Mouse (Mus musculus) urinary bladder, adult 2 months (tissue): ENCODE measurements at regions not wholly inside any gene's neighbourhood (a gene's known extent, or its start where the extent isn't known, plus 50 kb on each side); places are given as distances from the start of the nearest gene placed in this dataset.

Experiments used
- DNase-seq: peaks from one replicate; pipeline ENCODE4 v3.0.0; 2022; ENCODE audit warnings: low spot score

DNA sequence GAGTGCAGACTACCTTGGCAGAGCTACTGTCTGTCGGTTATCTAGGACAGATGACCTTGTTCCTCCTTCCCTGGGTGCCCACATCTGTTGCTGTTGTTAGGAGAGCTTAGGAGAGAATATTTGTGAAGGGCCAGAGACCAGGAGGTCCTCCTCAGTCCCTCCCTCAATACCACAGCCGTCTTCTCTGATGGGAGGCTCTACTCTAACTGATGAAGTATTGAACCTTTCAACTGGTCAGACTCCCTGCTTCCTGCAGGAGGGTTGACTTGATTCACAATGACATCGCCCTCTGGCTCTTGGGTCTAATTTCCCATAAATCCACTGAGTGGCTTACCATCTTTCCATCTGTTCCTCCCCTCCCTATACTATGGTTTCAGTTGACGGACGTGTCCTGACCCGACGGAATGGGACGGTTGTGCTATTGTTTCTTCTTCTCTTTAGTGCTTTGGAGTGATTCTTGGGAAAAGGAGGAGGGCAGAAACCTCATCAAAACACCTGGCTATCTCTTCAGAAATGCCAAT, 253.3 kb downstream of the Cd83 start:
- no peak for DNase-seq

DNA sequence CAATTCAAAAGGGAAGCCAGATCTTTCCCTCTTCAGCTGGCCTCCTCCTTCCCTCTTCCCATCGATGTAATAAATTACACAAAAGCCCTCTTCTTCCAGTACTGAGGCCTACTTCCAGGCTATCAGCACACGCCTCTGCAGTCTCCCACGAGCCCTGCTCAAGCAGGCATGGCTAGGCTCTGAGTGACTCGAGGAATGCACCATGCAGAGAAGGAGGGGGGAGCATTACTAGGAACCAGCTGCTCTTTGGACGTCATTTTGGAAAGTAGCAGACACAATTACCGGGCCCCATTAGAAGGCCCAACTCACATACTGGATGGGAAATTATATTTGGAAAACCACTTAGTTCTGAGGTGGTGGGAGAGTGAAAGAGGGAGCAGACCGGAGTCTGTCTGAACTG, 253.7 kb downstream of the Cd83 start:
- DNase-seq = no peak

DNA sequence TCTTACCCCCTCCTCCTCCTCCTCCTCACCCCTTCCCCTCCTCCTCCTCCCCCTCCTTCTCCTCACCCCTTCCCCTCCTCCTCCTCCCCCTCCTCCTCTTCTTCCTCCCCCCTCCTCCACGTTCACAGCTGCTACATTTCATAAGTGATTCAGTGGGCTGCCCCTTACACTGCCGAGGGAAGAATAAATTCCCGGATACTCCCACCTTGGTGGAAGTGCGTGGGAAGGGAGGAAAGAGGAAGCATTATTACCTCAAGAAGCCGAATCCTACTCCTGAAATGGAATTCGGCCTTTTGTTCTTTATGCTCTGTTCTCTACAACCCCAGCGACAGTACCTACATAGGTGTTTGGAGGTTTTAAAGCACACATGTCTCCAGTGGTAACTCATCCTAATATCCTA, 256.1 kb downstream of the Cd83 start:
- DNase-seq = no peak

DNA sequence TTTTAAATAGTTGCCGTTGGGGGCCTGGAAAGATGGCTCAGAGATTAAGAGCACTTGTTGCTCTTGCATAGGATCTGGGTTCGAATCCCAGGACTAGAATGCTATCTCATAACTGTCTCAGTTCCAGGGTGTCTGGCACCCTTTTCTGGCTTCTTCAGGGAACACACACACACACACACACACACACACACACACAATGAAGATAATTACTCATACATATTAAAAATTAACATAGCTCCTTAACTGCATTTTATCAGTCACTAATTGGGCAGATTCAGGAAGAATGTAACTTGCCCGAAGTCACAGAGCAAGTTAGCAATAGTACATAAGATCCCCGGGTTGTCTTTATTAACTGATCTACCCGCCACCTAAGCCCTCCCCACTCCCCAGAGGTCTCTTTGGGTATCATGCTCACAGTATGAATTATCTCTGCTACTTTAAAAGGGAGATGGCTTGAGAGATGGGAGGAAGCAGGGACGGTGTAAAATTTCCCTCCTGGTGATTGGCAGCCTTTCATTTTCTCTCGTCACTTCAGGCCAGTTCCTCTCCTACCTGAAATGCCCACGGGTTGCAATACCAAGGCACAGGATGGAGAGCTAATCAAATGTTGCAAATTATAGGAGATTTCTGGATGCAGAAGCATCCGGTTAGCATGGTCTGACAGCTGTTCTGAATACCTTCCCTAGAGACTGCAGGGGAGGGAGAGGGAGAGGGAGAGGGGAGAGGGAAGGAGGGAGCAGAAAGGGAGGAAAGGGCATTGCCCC, 258.3 kb downstream of the Cd83 start:
- no peak for DNase-seq

DNA sequence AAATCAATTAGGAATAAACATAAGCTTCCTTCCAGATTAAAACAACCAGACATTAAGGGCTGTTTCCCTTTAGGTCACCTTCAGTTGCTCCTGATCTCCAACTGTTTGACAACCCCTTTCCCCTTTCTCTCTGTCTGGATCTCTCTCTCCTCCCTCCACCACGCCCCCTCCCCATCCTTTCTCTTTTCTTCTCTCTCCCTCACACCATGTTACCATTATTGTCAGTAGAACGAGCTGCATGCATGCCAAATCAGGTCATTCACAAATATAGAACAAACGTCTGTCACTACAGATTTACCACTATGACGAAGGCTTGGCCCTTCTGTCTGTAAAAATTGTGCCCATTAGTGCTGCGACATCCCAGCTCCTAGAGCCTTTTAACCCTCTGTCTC, 258.9 kb downstream of the Cd83 start:
- no peak for DNase-seq

DNA sequence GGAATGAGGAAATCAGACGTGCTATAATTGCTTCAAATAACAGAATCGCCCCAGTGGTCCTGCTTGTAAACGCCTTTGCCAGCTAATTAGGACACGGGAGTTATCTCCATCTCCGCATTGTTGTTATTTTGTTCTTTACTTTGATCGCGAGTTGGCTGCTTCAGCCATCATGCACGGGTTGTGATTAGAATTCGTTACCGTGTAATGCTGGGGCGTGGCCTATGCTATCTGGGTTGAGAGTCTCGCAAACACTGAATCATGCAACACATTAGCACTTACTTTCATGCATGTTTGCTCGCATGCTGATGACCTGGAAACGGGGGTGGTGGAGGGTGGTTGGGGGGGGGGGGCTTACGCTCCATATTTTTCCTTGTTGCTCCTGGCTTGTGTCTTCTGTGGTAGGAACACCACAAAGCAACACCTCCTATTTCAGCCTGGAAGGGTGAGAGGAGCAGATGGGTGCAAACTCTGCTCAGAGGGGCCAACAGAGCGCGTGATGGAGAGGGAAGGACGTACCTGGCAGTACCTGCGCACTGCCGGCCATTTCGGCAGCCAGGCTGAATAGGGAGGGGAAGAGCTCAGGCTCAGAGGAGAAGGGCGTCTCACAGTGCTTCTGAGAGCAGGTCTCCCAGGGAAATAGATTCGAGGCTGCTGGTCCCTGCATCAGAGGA, 260.1 kb downstream of the Cd83 start:
- no peak for DNase-seq

DNA sequence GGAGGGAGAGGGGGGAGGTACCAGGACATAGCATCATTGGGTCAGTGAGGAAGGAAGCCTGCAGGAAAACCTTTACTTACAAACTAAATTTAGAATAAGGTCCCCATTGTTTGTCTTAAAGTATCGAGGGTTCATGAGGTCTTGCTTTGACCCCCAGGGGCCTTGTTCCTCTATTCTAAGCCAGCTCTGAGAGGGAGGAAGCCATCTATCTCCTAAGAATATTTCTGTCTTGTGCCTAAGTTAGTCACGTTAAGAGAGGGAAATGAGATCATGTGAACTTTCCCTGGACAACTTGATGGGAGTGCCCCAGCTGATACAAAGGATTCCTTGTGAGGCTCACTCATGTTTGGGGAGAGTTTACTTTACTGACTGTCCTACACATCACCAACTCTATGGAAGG, 261.9 kb downstream of the Cd83 start:
- DNase-seq = no peak

DNA sequence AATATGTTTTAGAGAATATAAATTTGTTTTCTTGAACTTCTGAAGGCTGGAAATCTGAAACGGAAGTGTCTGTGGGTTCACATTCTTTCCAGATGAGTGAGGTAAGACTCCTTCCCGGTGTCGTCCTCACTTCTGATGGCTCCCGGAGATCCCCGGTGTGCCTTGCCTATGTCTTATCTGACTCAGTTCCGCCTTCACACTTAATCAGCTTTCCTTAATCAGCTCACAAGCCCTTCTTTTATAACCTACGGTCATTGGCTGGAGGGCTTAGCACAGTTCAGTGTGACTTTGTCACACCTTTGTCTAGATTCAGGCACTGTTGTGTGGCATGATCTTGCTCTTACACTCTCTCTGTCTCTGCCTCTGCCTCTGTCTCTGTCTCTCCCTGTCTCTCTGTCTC, 269.6 kb downstream of the Cd83 start:
- no peak for DNase-seq

DNA sequence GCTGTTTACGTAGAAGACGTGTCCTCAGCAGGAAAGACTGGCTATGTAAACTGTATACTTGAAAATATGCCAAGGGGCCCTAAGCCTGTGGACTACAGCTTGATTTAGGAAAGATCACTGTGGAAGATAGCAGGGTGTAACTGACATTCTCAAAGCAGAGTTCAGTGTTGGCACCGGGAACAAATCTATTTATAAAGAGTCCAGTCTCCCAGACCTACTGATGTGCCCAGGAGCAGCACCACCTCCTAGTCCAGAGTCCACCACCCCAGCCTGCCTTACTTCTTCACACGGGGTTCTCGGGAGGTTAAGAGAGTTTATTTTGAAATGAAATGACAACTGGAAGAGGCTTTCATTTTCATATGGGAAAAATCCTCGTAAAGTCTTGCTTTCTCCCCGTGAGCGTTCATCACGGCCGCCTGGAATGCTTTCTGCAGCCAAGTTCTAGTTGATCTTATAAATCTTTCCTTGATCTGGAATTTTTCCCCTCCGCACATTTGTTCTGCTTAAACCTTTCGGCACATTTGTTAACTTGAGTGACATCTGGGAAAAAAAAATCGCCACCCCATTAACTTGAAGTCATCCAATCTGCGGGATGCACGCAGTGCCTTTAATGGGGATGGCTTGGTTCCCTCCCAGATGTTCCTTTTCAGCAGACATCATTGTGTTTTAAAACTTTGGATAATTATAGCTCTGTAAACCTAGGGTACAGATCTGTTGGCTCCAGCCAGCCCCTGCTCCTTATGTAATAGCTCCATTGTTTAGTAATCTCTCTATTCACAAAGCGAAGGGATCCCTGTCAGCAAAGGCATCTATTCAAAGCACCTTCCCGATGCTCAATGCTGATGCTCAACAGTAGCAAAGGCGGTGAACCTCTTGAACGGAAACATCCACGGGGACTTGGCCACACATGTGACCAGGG, 271.3 kb downstream of the Cd83 start:
- DNase-seq = no peak

DNA sequence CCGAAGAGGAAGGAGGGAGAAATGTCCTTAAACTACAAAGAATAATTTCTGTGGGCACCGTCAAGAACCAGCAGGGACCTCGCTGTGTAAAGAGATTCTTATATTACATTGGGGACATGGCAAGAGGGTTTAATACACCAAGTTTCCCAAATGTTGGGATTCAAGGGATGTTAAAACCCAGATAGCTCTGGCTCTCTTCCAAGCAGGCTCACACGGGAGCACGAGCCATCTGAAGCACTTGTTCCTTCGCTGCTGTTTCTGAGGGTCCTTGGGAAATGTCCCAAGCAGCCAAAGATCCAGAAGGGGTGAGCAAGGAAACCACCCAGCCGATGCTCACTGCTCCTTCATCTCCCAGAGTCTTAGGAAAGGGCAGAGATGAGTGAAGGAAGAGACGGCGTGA, 272.1 kb downstream of the Cd83 start:
- DNase-seq = no peak

DNA sequence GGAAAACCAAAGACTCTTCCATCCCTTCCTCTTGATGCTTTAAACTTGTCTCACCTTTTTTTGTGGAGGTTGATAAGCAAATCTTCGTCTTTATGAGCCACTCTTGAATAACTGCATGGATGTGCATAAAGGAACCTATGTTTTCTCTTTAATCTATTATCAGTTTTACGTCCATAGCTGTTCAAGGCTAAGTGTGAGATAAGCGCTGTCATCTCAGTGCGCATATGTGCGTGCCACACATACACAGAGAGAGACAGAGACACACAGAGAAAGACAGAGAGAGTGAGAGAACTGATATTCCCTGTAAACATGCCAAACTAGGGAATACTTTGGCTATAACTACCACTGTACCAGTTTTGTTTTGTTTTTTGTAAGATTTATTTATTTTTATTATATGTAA, 273.0 kb downstream of the Cd83 start:
- no peak for DNase-seq

DNA sequence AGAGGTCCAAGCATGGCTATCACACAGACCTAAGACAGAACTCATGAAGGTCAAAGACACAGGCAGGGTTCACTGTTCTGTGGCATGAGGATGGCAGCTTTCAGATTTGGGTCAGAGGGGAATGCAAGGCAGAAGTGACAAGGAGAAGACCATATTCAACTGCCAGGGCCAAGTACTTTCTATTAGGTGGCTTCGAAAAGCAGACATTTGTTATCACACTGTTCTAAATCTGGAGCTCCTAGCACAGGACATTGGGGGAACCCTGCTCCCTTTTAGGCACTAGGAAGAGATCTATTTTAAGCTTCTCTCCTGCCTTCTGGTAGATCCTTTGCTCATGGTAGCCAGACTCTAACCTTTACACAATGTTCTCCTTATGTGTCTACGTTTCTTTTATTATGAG, 273.7 kb downstream of the Cd83 start:
- DNase-seq = no peak

DNA sequence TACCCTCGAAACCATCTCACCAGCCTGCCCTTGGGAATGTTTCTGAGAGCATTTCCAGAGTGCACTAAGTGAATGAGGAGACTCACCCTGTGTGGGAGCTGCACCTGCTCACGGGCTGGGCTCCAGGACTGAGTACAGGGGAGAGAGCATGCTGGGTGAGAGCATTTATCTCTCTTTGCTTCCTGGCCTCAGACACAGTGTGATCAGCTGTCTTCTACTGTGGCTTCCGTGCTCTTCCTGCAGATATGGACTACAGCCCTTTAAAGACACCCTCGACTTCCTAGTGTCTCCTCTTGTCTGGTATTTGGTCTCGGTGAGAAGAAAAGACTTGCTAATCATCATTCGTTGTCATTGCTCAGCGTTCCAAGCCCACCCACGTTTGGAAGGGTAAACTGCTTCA, 274.9 kb downstream of the Cd83 start:
- DNase-seq = no peak

DNA sequence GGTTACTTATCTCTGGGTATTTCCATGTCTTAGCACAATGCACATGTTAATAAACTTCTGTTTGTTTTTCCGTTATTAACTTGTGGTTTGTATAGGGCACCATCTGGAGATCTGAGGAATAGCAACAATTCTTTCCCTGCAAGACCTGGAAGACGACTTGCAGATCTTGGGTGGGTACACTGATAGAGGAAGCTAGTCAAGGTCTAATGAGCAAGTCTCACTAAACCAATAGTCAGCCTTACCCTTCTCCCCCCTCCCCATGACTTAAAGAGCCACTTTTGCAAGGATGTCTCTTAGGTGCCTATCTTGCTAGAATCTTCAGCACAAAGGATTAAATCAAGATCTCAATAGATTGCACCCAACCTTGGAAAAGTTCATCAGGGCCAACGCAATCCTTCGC, 276.7 kb downstream of the Cd83 start:
- no peak for DNase-seq

DNA sequence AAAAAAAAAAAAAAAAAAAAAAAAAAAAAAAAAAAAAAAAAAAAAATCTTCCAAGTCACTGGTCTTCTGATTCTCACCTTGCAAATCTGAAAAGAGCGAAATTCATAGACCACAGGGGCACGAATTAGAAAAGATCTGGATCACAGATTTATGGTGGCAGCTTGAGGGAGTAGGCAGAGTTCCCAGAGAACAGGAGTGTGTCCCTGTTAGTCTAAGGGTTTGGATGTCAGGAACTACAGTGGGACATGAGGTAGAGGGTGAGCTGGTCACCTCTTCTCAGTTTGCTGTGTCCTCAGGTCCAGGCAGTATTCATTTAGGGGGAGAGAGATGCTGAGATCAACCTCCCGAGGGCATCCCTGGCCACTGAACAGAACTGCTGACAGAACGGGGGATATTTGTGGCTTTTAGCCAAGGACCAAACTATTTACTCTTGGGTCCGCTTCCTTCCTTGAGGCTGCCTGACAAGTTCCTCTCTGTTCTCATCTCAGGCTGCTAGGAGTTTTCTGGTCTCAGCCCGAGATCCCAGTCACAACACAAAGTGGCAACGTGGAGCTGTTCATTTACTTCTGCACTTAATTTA, 277.2 kb downstream of the Cd83 start:
- DNase-seq = no peak

DNA sequence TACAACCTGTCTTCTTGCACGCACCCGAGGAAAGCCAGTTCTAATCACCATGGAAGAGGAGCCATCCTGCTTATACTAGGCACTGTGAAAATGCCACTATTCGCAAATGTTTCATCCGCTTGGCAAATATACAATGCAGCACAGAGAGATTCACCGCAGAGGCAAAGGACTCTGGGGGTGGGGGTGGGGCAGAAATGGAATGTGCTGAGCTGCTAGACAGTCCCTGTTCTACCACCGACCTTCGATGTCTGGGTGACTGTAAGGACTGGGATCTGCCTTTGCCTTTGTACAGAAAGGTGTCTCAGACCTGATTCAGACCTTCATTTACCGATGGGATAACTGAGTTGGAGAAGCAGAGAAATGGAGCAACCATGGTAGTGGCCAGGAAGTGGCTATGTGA, 278.7 kb downstream of the Cd83 start:
- DNase-seq = no peak

DNA sequence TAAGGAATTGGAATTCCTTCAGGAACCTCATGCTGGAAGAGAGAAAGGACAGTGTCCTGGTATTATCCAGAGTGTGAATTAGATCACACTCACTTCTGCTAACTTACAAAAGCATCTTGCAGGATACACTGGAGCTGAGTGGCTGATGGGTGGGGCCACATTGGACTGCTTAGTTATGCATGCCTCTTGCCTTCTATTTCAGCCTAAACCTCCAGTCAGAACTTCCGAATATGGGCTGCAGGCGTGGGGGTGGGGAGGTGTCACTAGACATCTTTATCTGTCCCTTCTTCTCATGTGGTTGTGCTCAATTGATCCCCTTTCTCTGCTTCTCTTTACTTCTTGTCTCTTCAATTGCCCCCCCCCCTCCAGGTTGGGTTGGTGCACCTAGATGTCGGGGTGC, 279.5 kb downstream of the Cd83 start:
- no peak for DNase-seq

DNA sequence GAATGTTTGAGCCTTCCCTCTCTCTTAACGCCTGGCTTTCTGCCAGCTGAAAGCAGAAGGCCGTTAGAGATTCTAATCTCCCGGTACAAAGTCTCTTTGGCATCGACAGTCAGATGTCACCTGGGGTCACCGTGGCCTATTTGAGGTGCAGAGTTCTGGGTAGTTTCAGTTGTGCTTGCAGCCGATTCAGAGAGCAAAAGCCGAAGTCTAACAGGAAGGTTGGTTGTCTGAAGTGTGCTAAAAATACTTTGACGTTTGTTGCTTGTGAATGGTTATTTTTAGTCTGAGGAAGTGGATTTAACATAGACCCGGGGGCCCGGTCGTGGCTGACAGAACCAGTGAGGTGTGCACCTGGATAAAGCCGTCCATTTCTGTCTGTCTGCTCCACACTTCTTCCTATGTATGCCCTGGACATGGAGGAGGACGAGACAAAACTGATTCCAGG, 281.2 kb downstream of the Cd83 start:
- DNase-seq = no peak

DNA sequence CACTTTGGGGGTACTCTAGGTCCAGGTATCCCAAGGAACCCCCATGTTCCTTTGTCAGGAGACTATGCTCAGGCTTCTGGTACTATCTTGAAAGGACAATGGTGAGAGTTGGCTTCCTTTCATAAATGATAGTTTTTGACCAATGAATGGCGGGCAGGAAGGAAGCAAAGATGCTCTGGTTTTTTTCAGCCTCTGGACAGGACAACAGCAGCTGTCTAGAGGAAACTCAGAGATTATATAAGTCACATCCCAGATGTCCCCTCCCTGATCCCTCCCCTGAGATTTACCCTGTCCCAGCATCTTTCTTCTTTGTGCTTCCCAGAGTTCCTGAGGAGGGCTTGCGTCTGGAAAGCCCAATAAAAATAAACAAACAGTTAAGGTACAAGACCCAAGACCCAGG, 282.7 kb downstream of the Cd83 start:
- no peak for DNase-seq

DNA sequence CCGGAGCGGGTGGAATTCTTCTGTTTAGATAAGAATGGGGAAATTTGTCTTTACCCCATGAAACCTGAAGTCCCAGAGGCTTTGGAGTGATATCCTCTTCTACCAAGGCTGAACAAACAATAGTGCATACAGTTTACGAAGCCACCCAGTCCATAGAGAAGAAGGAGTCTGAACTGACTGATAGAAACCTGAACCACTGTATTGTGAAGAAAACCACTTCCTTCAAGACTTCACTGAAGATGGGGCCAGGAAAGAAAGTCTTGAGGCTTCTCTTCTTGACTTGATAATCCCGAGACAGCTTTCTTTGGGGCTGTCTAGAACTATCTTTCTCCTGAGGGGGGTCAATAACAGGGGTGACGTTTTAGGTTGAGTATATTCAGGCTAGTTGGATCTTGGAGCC, 284.4 kb downstream of the Cd83 start:
- no peak for DNase-seq

DNA sequence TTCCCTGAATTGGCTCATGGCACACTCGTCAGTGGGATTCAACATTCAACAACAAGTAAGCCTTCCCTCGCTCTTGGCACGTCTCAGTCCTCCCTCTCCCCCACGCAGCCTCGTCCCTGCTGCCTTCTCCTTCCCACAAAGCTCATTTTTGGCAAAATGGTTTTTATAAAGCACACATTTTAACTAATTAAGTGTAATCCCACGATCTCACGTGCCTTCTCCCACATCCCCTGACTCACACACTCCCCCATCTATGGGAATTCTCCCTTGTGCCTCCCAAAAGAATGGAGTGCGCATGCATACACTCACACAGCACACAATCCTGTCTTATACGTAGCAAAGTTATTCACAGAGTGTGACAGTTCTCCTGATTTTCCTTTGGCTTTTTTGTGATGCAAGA, 288.5 kb downstream of the Cd83 start:
- no peak for DNase-seq

DNA sequence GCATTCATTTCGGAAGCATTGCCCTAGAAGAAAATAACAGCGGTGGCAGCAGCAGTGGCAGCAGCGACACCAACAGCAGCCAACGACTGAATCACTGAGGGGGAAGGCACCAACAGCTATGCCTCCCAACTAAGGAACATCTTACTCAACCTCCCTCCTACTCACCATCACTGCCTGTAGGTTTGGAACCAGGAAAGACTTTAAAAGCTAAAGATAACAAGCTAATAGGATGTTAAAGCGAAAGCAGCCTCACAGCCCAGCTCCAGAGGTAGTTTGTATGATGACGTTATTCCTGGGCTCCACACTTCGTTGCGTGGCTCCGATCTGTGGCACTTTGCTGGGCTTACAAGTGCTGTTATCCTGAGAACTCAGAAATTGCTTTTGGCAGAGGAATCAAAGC, 289.6 kb downstream of the Cd83 start:
- DNase-seq = no peak
